Mouse (Mus musculus) regulatory T cell (primary cell): ENCODE measurements around the gene Kntc1.

Experiments
- in situ Hi-C: fragments of 300-600 bp; cut with MboI, MseI; formaldehyde crosslinking; loops from one replicate; pipeline ENCODE4 v1.15.1; 2025; ENCODE audit warnings: high pct_unique_total_duplicates

The Kntc1 gene

DNA sequence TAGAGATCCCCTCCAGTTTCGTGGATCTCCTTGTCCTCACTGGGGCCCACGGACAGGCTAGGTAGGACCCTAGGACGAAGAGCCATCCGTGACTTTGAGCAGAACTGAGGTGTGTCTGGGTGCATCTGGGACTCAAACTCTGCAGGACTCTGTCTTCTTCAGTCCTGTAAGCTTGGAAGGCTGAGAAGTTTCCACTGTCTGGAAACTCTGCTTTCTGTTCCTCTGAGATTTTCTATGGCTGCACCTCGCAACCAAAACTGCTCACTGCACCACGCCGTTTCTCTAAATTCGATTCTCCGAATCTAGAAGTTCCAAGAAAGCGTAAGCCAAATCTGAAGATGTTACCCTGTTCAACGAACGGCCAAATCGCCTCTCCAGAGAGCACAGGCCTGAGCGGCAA lies 114.4 kb downstream of the Kntc1 start:
- in situ Hi-C loops: loop anchor here (10.0 kb wide), 1 partner anchor 871 kb away; no protein-coding TSS in a partner anchor

DNA sequence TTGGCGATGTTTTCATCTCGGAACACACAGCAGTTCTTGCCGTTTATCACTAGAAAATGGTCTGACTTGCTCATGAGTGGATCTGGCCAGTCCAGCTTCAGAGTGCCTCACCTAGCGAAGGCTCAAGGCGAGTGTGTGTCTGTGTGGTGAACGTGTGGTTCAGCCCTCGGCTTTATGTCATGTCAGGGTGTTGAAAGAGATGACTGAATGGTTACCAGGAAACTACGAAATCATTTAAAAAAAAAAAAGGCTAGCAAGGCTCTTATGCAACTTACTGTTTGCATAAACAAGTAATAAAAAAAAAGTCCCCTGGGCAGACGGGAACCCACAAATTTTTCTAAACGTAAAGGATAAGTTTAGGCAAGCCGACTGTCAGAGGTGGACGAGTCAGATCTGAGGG lies 115.8 kb downstream of the Kntc1 start, which contains the start of gene Hcar2:
TSS of gene Hcar2 (minus strand) at position 135 of the 400 bp plus-strand sequence.
- in situ Hi-C loops: loop anchor here (10.0 kb wide), 1 partner anchor 869 kb away; no protein-coding TSS in a partner anchor

- in situ Hi-C loops: loop anchor here (10.0 kb wide), 1 partner anchor 868 kb away; no protein-coding TSS in a partner anchor
Observed at GRCm38 (mm10) chr5:123866457-123866856, 116.9 kb downstream of the Kntc1 start.

DNA sequence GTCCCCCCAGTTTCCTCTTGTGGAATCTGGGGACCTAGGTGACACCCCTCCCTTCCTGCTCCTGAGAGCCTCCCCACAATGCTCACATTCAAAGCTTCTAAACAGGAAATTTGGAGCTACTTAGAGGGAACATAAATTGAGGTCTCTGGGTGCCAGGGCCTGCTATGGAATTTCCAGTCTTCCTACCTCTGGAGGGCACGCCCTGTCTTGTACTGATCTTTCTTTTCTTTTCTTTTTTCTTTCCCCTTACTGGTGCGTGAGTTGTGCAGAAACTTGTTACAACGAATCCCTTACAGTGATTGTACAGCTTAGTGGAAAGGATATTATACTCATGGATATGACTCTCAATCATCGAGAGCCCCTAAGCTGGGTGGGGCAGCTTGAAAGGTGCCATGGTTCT lies 120.1 kb downstream of the Kntc1 start:
- in situ Hi-C loops: loop anchor here (10.0 kb wide), 1 partner anchor 865 kb away; no protein-coding TSS in a partner anchor
